Mouse (Mus musculus): ENCODE data around the gene Vmn1r9. TPM values are rescaled to one million over a fixed set of nuclear protein-coding genes. Genes with fewer than 3 reads are reported as not detected.
A peak's percentile ranks its signal among the peaks of the same experiment; 100 is the strongest.
"Not testable (repeated sequence)": the region's sequence is repeated elsewhere in the genome, so short reads cannot be mapped to it uniquely, and the experiment has no call there.

Gene Vmn1r9
- total RNA-seq (2015) (not detected in 2 replicates), total RNA-seq (2017) (not detected in 2 replicates)

DNA sequence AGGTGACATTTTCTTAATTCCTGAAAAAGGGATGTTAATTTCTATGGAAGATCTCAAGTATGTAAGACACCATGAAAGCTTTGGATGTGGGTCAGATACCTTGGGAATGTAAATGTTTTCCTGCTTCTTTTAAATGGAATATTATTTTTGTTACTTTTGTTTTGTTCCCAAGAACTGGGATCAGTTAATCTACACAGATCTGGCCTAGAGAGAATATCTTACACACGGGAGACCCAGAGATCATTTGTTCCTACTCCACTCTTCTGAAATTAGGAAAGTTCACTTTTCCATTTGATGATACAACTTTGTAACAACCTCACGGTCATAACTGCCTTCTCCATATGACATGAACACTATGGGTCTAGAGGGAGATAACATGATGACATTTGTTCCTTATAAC lies at the start of gene Vmn1r9:
Vmn1r9 (plus strand) TSS at position 301 of the 400 bp plus-strand sequence.
- ATAC-seq (replicated peaks; ENCODE audit: poor library complexity) = no peak

DNA sequence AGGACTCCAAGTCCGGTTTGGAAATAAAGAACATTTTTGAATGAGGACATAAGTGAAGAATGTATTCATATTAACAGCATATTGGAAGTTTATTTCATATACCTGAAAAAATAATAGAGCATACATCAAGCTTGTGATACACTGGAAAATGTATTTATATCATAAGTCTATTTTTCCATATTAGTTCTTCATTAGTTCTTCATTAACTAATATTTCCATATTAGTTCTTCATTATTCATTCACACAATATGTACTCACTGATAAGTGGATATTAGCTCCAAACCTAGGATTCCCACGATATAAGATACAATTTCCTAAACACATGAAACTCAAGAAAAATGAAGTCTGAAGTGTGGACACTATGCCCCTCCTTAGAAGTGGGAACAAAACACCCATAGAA lies 41.4 kb upstream of the Vmn1r9 start, which contains the start of gene Vmn1r7:
Vmn1r7 (minus strand) TSS at position 101 of the 400 bp plus-strand sequence.
- not testable (repeated sequence) for ATAC-seq (replicated peaks; ENCODE audit: poor library complexity)

DNA sequence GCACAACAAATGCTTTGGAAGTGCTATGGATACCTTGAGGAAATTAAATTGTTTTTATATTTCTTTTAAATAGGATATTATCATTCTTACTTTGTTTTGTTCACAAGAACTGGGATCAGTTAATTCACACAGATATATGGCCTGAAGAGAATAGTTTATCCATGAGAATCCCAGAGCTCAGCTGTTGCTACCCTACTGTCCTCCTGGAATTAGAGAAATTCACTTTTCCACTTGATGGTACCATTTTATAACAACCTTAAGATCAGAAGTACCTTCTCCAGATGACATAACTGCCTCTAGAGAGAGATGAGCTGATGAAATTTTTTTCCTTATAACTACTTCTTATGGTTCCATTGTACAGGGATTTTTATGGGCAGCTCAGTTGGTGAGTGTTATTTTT lies 34.6 kb upstream of the Vmn1r9 start, which contains the start of gene Vmn1r8:
Vmn1r8 (plus strand) TSS at position 301 of the 400 bp plus-strand sequence.
- ATAC-seq (replicated peaks; ENCODE audit: poor library complexity) = no peak

DNA sequence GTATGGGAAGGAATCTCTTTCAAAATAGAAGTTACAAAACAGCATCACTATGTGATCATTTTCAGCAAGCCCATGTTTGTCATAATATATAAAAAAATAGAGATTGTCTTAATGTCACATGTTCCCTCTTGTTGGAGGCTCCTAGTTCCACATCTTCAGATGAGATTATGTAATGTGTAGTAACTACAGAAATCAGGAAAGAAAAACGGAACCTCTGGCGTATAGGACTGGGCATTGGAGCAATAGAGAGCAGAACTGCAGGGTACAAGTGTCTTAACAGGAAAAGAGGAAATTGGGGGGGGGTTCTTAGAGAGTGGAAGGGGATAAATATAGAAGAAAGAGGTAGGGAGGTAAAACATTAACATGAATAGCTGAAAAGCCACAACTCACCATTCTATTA lies 31.9 kb upstream of the Vmn1r9 start:
- peak; percentile 84 for ATAC-seq (replicated peaks; ENCODE audit: poor library complexity)

DNA sequence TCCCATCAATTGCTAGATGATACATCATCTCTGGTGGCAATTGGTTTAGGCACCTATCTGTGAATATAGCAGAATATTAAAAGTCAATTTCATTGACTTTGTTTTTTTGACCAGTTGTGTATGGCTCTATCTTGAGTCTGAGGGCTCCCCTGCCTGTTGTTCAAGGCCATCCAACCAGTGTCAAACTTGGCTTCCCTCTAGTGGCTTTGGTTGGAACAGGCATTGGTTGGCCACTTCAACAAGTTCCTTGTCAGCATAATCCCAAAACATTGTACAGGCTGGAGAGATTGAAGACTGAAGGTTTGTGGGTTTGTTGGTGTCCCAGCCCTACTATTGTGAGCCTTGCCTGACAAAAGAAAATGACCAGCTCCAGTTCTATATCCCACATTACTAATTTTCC lies 2.9 kb upstream of the Vmn1r9 start:
- peak; percentile 88 for ATAC-seq (replicated peaks; ENCODE audit: poor library complexity)

DNA sequence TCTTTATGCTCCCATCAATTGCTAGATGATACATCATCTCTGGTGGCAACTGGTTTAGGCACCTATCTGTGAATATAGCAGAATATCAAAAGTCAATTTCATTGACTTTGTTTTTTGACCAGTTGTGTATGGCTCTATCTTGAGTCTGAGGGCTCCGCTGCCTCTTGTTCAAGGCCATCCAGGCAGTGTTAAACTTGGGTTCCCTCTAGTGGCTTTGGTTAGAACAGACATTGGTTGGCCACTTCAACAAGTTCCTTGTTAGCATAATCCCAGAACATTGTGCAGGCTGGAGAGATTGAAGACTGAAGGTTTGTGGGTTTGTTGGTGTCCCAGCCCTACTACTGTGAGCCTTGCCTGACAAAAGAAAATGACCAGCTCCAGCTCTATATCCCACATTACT lies 39.8 kb downstream of the Vmn1r9 start:
- ATAC-seq (replicated peaks; ENCODE audit: poor library complexity) = peak; percentile 92

DNA sequence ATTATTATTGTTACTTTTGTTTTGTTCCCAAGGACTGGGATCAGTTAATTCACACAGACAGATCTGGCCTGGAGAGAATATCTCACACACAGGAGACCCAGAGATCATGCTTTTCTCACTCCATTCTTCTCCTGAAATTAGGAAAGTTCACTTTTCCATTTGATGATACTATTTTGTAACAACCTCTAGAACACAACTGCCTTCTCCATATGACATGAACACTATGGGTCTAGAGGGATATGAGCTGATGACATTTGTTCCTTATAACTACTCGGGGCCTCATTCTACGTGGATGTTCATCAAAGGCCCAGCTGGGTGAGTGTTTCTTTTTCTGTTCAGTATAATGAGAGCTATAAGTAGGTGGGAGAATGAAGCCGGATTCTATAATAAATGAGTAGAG lies 42.6 kb downstream of the Vmn1r9 start, which contains the start of gene Vmn1r10:
Vmn1r10 (plus strand) TSS at position 301 of the 400 bp plus-strand sequence.
- no peak for ATAC-seq (replicated peaks; ENCODE audit: poor library complexity)

Other genes starting within 250 kb of the Vmn1r9 start
- gene Fkbp9, start 234.7 kb upstream of the Vmn1r9 start, total RNA-seq (2015) = 4.3 and 5.1 TPM in 2 replicates
- 11.6 and 12.1 TPM in 2 replicates for gene Fkbp9, start 234.7 kb upstream of the Vmn1r9 start, total RNA-seq (2017)
- 87.8 and 89.5 TPM in 2 replicates for gene Nt5c3, start 142.9 kb upstream of the Vmn1r9 start, total RNA-seq (2015)
- gene Nt5c3, start 142.9 kb upstream of the Vmn1r9 start, total RNA-seq (2017) = 51.0 and 57.2 TPM in 2 replicates
- 0.29 and 0.37 TPM in 2 replicates for gene Vmn1r4, start 142.8 kb upstream of the Vmn1r9 start, total RNA-seq (2015)
- 0.54 and 0.58 TPM in 2 replicates for gene Vmn1r4, start 142.8 kb upstream of the Vmn1r9 start, total RNA-seq (2017)
- gene Vmn1r5, start 96.5 kb upstream of the Vmn1r9 start, total RNA-seq (2015) = not detected in 2 replicates
- gene Vmn1r5, start 96.5 kb upstream of the Vmn1r9 start, total RNA-seq (2017) = not detected in 2 replicates
- gene Vmn1r6, start 69.5 kb upstream of the Vmn1r9 start, total RNA-seq (2015) = not detected in 2 replicates
- gene Vmn1r6, start 69.5 kb upstream of the Vmn1r9 start, total RNA-seq (2017) = not detected in 2 replicates
- gene Vmn1r7, start 41.5 kb upstream of the Vmn1r9 start, total RNA-seq (2015) = not detected in 2 replicates
- not detected in 2 replicates for gene Vmn1r7, start 41.5 kb upstream of the Vmn1r9 start, total RNA-seq (2017)
- not detected in 2 replicates for gene Vmn1r8, start 34.5 kb upstream of the Vmn1r9 start, total RNA-seq (2015)
- gene Vmn1r8, start 34.5 kb upstream of the Vmn1r9 start, total RNA-seq (2017) = not detected in 2 replicates
- gene Vmn1r10, start 42.7 kb downstream of the Vmn1r9 start, total RNA-seq (2015) = not detected in 2 replicates
- gene Vmn1r10, start 42.7 kb downstream of the Vmn1r9 start, total RNA-seq (2017) = not detected in 2 replicates
- not detected in 2 replicates for gene Vmn1r11, start 66.7 kb downstream of the Vmn1r9 start, total RNA-seq (2015)
- not detected in 2 replicates for gene Vmn1r11, start 66.7 kb downstream of the Vmn1r9 start, total RNA-seq (2017)
- not detected in 2 replicates for gene Vmn1r12, start 90.1 kb downstream of the Vmn1r9 start, total RNA-seq (2015)
- not detected in 2 replicates for gene Vmn1r12, start 90.1 kb downstream of the Vmn1r9 start, total RNA-seq (2017)
- gene Vmn1r13, start 136.5 kb downstream of the Vmn1r9 start, total RNA-seq (2015) = not detected in 2 replicates
- gene Vmn1r13, start 136.5 kb downstream of the Vmn1r9 start, total RNA-seq (2017) = not detected in 2 replicates
- not detected in 2 replicates for gene Vmn1r14, start 164.9 kb downstream of the Vmn1r9 start, total RNA-seq (2015)
- not detected in 2 replicates for gene Vmn1r14, start 164.9 kb downstream of the Vmn1r9 start, total RNA-seq (2017)
- gene Vmn1r15, start 191.2 kb downstream of the Vmn1r9 start, total RNA-seq (2015) = not detected in 2 replicates
- gene Vmn1r15, start 191.2 kb downstream of the Vmn1r9 start, total RNA-seq (2017) = not detected in 2 replicates

Data from megakaryocyte progenitor cell, adult 5-6 weeks (primary cell).